Mouse (Mus musculus) stomach, embryonic 14.5 days (tissue): Measurements from ENCODE around the gene Nepn. TPM values are rescaled to one million over a fixed set of nuclear protein-coding genes. Genes with fewer than 3 reads are reported as not detected.

ENCODE experiments used
- ATAC-seq: fragments of 200-750 bp; cut with Nextera tagmentation; 2 replicates; pipeline ENCODE4 v1.8.0; 2017; ENCODE audit warnings: low read depth, moderate TSS enrichment; ENCODE audit not compliant: insufficient number of reproducible peaks, insufficient read depth, low FRiP score
- H3K27ac ChIP-seq: fragments of 300-500 bp; sonication (generic); 2 replicates; pipeline ENCODE4 v1.5.1; 2014; ENCODE audit warnings: mild to moderate bottlenecking, low read length, moderate library complexity, mixed read lengths
- H3K27me3 ChIP-seq: fragments of 300-500 bp; sonication (generic); 2 replicates; pipeline ENCODE4 v1.6.1; 2014; ENCODE audit warnings: low read length, control low read depth, mixed read lengths; ENCODE audit not compliant: control insufficient read depth, insufficient read depth
- H3K36me3 ChIP-seq: fragments of 300-500 bp; sonication (generic); 2 replicates; pipeline ENCODE4 v1.6.1; 2014; ENCODE audit warnings: mild to moderate bottlenecking, control low read depth, low read length, moderate library complexity, mixed read lengths; ENCODE audit not compliant: control insufficient read depth, insufficient read depth
- H3K4me1 ChIP-seq: fragments of 300-500 bp; sonication (generic); 2 replicates; pipeline ENCODE4 v1.6.1; 2014; ENCODE audit warnings: low read length, control low read depth, mixed read lengths; ENCODE audit not compliant: control insufficient read depth, insufficient read depth
- H3K4me2 ChIP-seq: fragments of 300-500 bp; sonication (generic); replicated peaks from 2 replicates; pipeline ENCODE4 v1.6.1; 2014; ENCODE audit warnings: low read depth, low read length, control low read depth
- H3K4me3 ChIP-seq: fragments of 300-500 bp; sonication (generic); 2 replicates; pipeline ENCODE4 v1.5.1; 2014; ENCODE audit warnings: low read depth, low read length, control low read depth
- H3K9ac ChIP-seq: fragments of 300-500 bp; sonication (generic); replicated peaks from 2 replicates; pipeline ENCODE4 v1.6.1; 2014; ENCODE audit warnings: low read depth, mild to moderate bottlenecking, control low read depth, low read length, moderate library complexity, mixed read lengths
- H3K9me3 ChIP-seq: fragments of 300-500 bp; sonication (generic); 2 replicates; pipeline ENCODE4 v1.6.1; 2016; ENCODE audit warnings: low read depth, low read length, control low read depth; ENCODE audit not compliant: control insufficient read depth
- WGBS: fragments of 180-500 bp; shearing (Covaris S2); extraction: QIAGEN DNeasy Blood & Tissue Kit; methylation state at CpG from one replicate; pipeline ENCODE4 v1.1.7; 2014; 5-methylcytosine and 5-hydroxymethylcytosine counted together
- polyA plus RNA-seq: library from polyadenylated mRNA; unstranded; fragments of >200 nt; fragmentation: Nextera tagmentation; extraction: Ambion mirVana; gene quantifications from 2 replicates; pipeline ENCODE4 v1.2.1, GENCODE M21; 2014

Nepn gene
- polyA plus RNA-seq, 1 experiment from 2014 or later = 57.8 TPM

DNA sequence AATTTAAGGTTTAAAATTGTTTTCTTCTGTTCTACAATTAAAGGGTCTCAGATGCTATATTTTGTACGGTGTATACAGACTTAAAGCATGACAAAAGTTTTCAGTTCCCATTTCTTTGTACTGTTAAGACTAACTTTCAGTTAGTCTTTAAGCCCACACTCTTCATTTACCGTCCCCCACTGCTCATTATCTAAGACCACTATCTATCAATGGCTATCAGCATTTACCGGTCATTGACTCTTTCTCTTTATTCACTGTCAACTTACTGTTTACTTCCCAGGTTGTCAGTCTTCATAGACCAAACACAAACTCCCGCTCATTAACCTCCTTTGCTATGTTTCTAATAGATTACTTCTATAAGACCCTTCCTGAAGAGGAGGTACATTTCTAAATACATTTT is 1.6 kb upstream of the Nepn start:
- WGBS = 48% methylated on average over 4 of the region's 4 CpGs
- Histone ChIP-seq H3K36me3 (no peaks in the 10 kb centered on the region), H3K4me2 (no peak overlapping the region), H3K9me3 (no peaks in the 10 kb centered on the region), H3K4me1 (no peaks in the 10 kb centered on the region), H3K27ac (no peak overlapping the region), H3K27me3 (no peaks in the 10 kb centered on the region), H3K9ac (no peak overlapping the region), H3K4me3 (no peak overlapping the region)
- no peak for ATAC-seq

DNA sequence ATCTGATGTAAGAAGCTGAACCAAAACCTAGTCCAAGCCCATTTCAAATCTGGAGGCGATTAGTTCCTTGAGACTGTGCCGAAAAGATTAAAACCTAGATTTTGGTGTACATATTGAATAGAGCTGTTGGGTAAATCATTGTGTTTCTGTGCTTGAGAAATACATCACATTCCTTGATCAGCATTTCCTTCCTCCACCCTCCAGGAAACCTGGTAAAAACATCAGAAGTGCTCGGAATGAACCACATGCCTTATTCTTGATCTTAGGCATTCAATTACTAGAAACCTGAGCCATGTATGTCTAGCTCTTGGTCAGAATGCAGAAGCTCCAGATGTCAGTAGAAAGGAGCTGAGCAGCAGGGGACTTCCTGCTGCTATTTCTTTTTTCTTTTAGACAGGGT is 666 bp downstream of the Nepn start:
- Histone ChIP-seq H3K4me1 (no peaks in the 10 kb centered on the region), H3K4me2 (no peak overlapping the region), H3K36me3 (no peaks in the 10 kb centered on the region), H3K4me3 (no peak overlapping the region), H3K27me3 (no peaks in the 10 kb centered on the region), H3K9ac (no peak overlapping the region), H3K27ac (no peak overlapping the region), H3K9me3 (no peaks in the 10 kb centered on the region)
- WGBS = 83% methylated on average over 3 of the region's 3 CpGs
- no peak for ATAC-seq

DNA sequence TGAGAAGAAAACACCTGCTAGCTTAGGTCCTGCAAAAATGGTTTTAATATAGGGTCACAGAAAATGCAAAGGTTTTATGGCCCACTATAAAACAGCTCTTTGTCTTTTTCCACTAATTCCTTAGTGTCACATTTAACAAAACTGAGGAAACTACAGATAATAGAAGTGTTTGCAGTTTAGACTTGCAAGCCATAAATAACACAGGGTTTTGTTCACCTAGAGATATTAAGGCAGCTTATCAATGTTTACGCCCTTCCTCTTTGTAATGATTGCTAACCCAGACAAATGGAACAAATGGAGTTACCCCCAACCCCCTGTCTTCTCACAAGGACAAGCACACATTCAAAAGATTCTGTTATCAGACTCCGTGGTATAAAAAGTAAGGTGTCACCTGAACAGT is 2.4 kb downstream of the Nepn start:
- Histone ChIP-seq H3K4me3 (no peak overlapping the region), H3K9me3 (no peaks in the 10 kb centered on the region), H3K27me3 (no peaks in the 10 kb centered on the region), H3K27ac (no peak overlapping the region), H3K9ac (no peak overlapping the region), H3K36me3 (no peaks in the 10 kb centered on the region), H3K4me1 (no peaks in the 10 kb centered on the region), H3K4me2 (no peak overlapping the region)
- 61% methylated on average over 2 of the region's 2 CpGs for WGBS
- ATAC-seq = no peak

DNA sequence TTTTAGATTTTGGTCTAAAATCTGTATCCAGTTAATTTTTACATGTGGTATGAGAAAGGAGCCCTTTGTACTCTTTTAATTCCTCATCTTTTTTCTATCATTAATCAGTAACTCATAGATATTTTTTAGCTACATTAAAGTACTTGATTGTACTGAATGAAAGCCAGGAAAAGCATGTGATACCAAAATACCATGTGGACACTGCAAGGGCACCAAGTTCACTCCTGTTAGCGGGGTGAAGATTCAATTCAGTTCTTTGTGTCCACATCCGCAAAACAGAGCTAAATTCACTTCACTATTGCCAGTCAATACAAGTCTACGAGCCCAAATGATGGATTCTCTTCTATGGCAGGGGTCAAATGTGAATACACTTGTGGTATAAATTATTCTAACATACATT is 7.9 kb downstream of the Nepn start:
- no peak overlapping the region for H3K4me3 ChIP-seq
- no peaks in the 10 kb centered on the region for H3K36me3 ChIP-seq
- H3K9ac ChIP-seq = no peak overlapping the region
- H3K4me2 ChIP-seq = no peak overlapping the region
- no peak overlapping the region for H3K27ac ChIP-seq
- H3K27me3 ChIP-seq = no peaks in the 10 kb centered on the region
- WGBS = 88% methylated on average over 3 of the region's 3 CpGs
- H3K4me1 ChIP-seq = no peaks in the 10 kb centered on the region
- H3K9me3 ChIP-seq = no peaks in the 10 kb centered on the region
- no peak for ATAC-seq

- Histone ChIP-seq H3K9ac (no peak overlapping the region), H3K9me3 (no peaks in the 10 kb centered on the region), H3K4me3 (no peak overlapping the region), H3K36me3 (no peaks in the 10 kb centered on the region), H3K4me2 (no peak overlapping the region), H3K4me1 (no peaks in the 10 kb centered on the region), H3K27ac (no peak overlapping the region), H3K27me3 (no peaks in the 10 kb centered on the region)
- ATAC-seq = no peak
- 77% methylated on average over 2 of the region's 2 CpGs for WGBS
Observed at GRCm38 (mm10) chr10:52398715-52399114, 9.9 kb downstream of the Nepn start.

DNA sequence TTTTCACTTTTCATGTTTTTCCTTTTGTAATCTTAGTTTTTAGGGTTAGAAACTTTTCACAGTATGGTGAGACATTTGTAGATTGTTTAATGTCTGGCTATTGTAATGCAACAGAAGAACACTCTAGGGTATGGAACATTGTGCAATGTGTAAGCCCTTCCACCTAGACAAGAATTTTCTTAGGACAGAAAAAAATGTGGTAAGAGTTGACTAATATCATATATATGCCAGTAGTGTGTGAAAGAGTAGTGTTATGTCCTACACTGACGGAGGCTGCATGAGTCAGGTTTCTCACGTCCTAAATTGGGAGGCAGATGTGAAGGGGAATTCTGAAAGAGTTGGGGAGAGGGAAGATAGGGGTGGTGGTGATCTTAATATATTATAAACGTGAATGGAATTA is 10.9 kb downstream of the Nepn start:
- Histone ChIP-seq H3K27me3 (no peaks in the 10 kb centered on the region), H3K4me3 (no peak overlapping the region), H3K4me1 (no peaks in the 10 kb centered on the region), H3K4me2 (no peak overlapping the region), H3K36me3 (no peaks in the 10 kb centered on the region), H3K27ac (no peak overlapping the region), H3K9me3 (no peaks in the 10 kb centered on the region), H3K9ac (no peak overlapping the region)
- WGBS = 60% methylated on average over 3 of the region's 3 CpGs
- no peak for ATAC-seq

GRCm38 (mm10) chr10:52405160-52405559 is 16.4 kb downstream of the Nepn start:
- Histone ChIP-seq H3K4me3 (no peak overlapping the region), H3K9ac (no peak overlapping the region), H3K4me1 (no peaks in the 10 kb centered on the region), H3K9me3 (no peaks in the 10 kb centered on the region), H3K27ac (no peak overlapping the region), H3K27me3 (no peaks in the 10 kb centered on the region), H3K36me3 (no peaks in the 10 kb centered on the region), H3K4me2 (no peak overlapping the region)
- 87% methylated on average over 13 of the region's 13 CpGs for WGBS
- ATAC-seq = no peak

DNA sequence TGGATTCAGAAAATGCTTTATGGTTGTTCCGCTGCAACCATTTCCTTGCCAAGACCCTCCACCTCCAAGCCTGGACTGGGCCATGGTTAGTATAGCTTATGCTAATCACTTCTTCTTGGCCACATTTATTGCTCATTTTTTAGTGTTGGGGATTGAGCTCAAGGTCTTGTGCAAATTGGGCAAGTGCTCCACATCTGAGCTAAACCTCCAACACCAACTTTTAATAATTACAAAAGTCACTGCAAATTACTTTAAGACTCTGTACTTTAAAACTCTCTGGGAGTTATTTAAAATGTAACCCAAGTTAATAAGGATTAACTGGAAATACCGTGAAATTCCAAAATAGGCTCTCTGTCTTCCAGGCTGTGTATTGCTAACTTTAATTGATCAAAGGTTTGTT is 18.8 kb downstream of the Nepn start:
- Histone ChIP-seq H3K27me3 (no peaks in the 10 kb centered on the region), H3K9ac (no peak overlapping the region), H3K27ac (no peak overlapping the region), H3K4me2 (no peak overlapping the region), H3K36me3 (no peaks in the 10 kb centered on the region), H3K4me3 (no peak overlapping the region), H3K9me3 (no peaks in the 10 kb centered on the region), H3K4me1 (no peaks in the 10 kb centered on the region)
- 86% methylated on average over 2 of the region's 2 CpGs for WGBS
- no peak for ATAC-seq

DNA sequence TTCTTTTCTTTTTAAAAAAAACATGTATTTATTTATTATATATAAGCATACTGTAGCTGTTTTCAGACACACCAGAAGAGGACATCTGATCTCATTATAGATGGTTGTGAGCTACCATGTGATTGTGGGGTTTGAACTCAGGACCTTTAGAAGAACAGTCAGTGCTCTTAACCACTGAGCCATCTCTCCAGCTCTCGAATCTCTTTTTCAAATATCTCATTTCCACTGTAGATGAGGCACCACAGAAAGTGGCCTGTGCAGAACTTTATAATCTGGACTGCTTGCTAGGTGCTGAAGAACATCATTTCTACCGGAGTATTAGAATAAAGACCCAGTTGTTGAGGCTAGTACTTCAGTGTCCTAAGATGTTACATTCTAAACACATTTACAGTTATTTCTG is 26.2 kb downstream of the Nepn start:
- no peak overlapping the region for H3K4me3 ChIP-seq
- no peaks in the 10 kb centered on the region for H3K9me3 ChIP-seq
- no peaks in the 10 kb centered on the region for H3K27me3 ChIP-seq
- no peak overlapping the region for H3K9ac ChIP-seq
- peaks cover 11% of the 10 kb centered on the region for H3K4me1 ChIP-seq
- no peak for ATAC-seq
- no peak overlapping the region for H3K27ac ChIP-seq
- H3K4me2 ChIP-seq = no peak overlapping the region
- no peaks in the 10 kb centered on the region for H3K36me3 ChIP-seq
- WGBS = 90% methylated on average over 2 of the region's 2 CpGs
